Mouse (Mus musculus) adrenal gland, postnatal 14 days (tissue): ENCODE measurements around the gene Nop9. TPM values are rescaled to one million over a fixed set of nuclear protein-coding genes. Genes with fewer than 3 reads are reported as not detected.

Experiments
- DNase-seq: peaks from one replicate; pipeline ENCODE4 v3.0.0; 2021; ENCODE audit warnings: mixed read lengths
- total RNA-seq: library from RNA; stranded (reverse); gene quantifications from 2 replicates; pipeline ENCODE4 v1.2.3, GENCODE M21; 2021

Gene Nop9
- total RNA-seq, 1 experiment from 2014 or later: 15.9 TPM

- no peak for DNase-seq
Measured at GRCm38 (mm10) chr14:55769087-55769703, 23.7 kb downstream of the Nop9 start.

DNA sequence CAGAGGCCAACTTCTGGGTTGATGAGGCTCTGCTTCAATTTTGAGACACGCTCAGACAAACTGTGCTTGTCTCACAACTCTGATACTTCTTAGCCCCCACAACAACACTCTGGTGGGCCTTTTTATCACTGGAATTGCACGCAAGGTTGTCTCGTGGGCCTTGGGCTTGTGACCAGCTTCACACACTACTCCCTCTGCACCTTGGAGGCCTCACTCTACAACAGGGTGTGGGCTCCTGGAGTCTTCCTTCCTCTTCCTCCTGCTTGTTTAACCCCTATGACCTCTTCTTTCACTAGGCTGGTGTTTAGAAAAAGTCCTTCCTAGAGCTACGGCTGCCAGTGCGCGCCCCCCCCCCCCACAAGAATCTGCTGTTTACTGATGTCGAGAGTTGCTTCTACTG is 31.2 kb downstream of the Nop9 start:
- no peak for DNase-seq

DNA sequence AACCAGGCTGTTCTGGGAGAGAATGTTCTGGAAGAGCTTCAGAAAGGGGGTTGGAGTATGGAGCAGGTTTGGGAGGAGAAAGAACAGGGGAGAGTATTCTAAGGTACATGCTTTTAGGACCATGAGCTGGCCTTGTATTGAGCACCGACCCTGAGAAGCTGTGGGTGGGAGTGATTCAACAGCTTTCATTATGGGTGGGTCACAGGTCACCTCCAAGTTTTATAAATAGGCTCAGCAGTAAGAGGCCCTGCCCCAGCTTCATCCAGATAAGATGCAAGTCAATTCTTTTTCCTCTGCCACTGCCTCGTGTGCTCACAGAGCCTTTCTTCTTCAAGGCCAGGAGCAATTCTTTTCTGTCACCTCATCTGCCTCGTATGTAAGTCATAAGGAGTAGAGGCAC is 31.7 kb downstream of the Nop9 start:
- peak; percentile 2 for DNase-seq

DNA sequence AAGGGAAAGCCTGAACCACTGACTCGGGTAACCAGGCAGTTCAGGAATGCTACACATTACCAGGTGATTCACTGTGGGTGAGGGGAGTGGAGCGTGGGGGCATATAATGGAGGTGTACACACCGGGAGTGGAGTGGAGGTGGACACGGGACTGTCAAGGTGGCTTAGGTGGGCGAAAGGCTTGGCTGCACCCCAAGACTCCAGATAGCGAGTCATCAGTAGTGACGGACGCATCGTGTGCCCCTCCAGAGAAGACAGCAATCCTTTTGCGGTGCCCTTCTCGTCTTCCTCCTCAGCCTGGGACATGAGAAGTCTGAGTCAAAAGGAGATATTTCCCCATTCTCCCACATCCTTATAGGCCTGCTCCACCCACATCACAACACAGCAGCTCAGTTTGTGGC is 32.3 kb downstream of the Nop9 start:
- DNase-seq: peak; percentile 2

GRCm38 (mm10) chr14:55778686-55779085 is 33.2 kb downstream of the Nop9 start:
- DNase-seq: no peak

DNA sequence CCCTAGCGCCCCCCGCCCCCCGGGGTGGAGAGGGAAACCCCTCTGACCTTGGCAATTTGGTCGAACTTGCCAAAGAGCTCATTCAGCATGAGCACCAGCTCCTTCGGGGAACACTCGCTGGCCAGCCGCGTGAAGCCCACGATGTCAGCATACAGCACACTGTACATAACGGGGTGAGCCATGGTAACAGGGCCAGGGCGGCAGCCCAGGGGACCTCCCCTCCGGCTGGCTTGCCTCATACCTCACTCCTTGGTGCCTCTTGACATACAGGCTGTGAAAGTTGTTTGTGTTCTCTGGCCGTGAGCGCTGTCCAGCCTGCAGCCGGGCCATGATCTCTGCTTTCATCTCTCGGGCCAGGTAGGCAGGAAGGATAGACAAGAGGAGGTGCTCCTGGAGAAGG is 34.2 kb downstream of the Nop9 start:
- peak; percentile 7 for DNase-seq

- DNase-seq: peak; percentile 2
Measured at GRCm38 (mm10) chr14:55780736-55781135, 35.2 kb downstream of the Nop9 start.

DNA sequence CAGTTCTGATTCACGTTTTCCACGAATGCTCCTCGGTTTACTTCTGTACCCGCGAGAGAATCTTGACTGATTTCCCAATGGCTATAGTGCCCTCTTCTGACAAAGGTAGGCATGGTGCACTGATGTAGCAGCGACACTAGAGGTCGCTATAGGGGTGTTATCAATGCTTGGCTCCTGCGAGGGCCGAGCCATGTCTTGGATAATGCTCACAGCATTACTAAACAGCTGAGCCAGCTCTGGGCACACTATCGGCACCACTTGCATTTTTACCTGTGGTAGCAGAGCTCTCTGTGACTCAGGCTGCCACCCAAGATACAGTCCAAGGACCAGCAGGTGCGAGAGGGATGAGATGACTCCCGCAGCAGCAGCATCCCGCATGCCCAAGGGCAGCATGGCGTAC is 35.8 kb downstream of the Nop9 start:
- DNase-seq: peak; percentile 82

DNA sequence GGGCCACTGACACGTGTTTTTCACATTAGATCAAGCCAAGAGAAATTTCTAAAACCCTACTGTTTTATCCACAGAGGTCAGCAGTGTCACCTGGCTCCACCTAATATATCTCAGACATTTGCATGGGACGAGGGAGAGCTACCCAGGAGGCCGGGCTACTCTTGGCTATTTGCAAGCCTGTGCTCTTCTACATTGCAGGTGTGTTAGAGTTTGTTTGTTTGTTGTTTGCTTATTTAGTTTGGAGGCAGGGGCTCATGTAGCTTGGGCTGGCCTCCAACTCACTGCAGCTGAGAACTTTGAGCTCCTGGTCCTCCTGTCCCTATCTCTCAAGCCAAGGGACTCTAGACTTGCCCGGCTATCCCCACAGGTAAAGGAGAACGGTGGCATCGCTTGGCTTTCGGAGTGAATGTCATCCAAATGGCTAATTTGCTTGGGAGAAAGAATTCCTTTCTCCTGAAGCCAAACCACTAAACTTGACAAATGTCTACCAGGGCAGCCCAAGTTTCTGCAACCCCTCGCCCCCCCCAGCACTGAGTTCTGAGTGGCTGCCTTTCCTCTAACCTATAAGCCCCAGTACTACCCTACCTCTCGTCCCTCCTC is 37.0 kb downstream of the Nop9 start:
- no peak for DNase-seq

GRCm38 (mm10) chr14:55783171-55783957 is 37.9 kb downstream of the Nop9 start:
- DNase-seq: no peak

DNA sequence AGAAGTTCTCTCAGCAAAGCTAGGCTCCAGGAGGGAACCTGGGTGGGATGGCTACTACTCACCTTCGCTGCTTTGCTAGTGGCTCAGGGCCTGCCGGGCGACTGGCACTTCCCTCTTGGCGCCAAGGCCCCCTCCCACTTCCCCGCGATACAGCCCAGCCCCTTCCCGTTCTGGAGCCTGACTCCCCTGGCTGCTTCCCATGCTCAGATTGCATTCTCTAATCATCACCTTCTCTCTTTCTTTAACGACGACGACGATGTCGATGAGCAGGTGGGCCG is 38.4 kb downstream of the Nop9 start, which contains the start of gene Adcy4:
Adcy4 (minus strand) TSS at position 138 of the 278 bp plus-strand sequence.
- no peak for DNase-seq

DNA sequence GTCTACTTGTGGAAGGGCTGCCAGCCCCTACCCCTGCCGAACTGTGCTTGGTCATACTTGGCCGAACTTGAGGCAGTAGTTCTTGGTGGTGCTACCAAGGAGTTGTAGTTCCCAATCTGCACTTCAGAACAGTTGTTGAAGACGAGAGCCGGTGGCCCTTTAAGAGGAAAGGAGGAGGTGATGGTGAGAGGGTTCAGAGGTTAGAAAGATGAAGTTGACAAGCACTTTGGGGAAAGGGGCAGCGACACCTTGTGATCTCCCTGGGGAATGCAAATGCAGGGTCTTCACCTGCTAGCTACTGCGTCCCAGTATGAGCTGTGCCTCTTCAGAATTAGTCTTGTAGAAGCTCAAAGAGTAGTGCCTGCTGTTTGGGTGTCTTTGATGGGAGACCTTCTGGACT is 39.7 kb downstream of the Nop9 start:
- DNase-seq: no peak

DNA sequence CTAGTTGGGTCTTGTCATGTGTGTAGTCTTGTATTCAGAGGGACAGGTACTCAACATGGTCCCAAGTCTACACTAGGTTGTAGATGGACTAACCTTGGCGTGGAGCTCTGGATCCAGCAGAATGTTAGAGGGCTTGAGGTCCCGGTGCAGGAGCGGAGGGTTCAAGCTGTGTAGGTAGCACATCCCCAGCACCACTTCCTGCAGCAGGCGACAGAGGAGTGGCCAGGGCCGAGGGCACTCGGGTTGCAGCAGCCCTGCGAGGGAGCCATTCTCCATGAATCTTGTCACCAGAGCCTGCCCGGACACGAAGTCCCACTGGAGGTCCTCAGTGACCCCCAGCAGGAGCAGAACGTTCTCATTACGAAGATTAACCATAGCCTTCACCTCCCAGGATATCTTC is 42.2 kb downstream of the Nop9 start:
- no peak for DNase-seq

- peak; percentile 55 for DNase-seq
Measured at GRCm38 (mm10) chr14:55788256-55789050, 43.0 kb downstream of the Nop9 start, which contains the start of gene Ripk3. Ripk3 (minus strand) TSS chr14:55788865.

DNA sequence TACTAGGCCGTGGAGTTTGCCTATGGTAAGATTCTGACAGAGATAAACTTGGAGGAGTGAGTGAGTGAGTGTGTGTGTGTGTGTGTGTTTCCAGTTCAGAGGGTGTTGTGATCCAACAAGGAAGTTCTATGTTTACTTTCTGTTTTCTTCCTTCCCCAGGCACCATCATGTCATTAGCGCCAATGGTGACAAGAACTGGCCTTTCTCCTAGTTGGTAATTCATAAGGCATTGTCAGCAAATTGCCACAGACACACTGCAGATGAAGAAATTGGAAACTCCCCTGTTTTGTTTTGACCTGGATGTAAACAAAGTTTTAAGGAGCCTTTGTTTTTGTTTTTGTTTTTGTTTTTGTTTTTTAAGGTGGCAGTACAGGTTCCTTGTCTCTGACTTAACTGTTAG is 48.0 kb downstream of the Nop9 start:
- DNase-seq: no peak

GRCm38 (mm10) chr14:55793946-55794345 is 48.5 kb downstream of the Nop9 start:
- no peak for DNase-seq

- DNase-seq: no peak
Measured at GRCm38 (mm10) chr14:55795380-55796163, 50.1 kb downstream of the Nop9 start.

Other genes starting within 250 kb of the Nop9 start
- 0.45 TPM in 1 of 2 replicates, not detected in the other for gene Cpne6, start 235.2 kb upstream of the Nop9 start, total RNA-seq
- gene Nrl, start 220.7 kb upstream of the Nop9 start, total RNA-seq: not detected in 2 replicates
- 35.1 and 42.8 TPM in 2 replicates for gene Pck2, start 205.4 kb upstream of the Nop9 start, total RNA-seq
- 99.9 and 118 TPM in 2 replicates for gene Dcaf11, start 185.7 kb upstream of the Nop9 start, total RNA-seq
- gene A730061H03Rik, start 185.3 kb upstream of the Nop9 start, total RNA-seq: 1.2 TPM in 1 of 2 replicates, not detected in the other
- 0.79 and 2.1 TPM in 2 replicates for gene Fitm1, start 170.1 kb upstream of the Nop9 start, total RNA-seq
- 316 and 330 TPM in 2 replicates for gene Psme1, start 167.6 kb upstream of the Nop9 start, total RNA-seq
- 37.5 and 45.2 TPM in 2 replicates for gene Emc9, start 160.4 kb upstream of the Nop9 start, total RNA-seq
- gene Psme2, start 154.6 kb upstream of the Nop9 start, total RNA-seq: 349 and 376 TPM in 2 replicates
- gene Rnf31, start 154.0 kb upstream of the Nop9 start, total RNA-seq: 24.8 and 37.7 TPM in 2 replicates
- 12.9 and 16.7 TPM in 2 replicates for gene Irf9, start 142.1 kb upstream of the Nop9 start, total RNA-seq
- 4.4 and 6.9 TPM in 2 replicates for gene Rec8, start 127.7 kb upstream of the Nop9 start, total RNA-seq
- gene Ipo4, start 109.7 kb upstream of the Nop9 start, total RNA-seq: 78.2 and 105 TPM in 2 replicates
- gene Gm49378, start 107.8 kb upstream of the Nop9 start, total RNA-seq: 2.4 and 3.9 TPM in 2 replicates
- 68.4 and 78.5 TPM in 2 replicates for gene Tm9sf1, start 101.9 kb upstream of the Nop9 start, total RNA-seq
- gene Tssk4, start 95.5 kb upstream of the Nop9 start, total RNA-seq: 1.9 and 3.1 TPM in 2 replicates
- gene Mdp1, start 85.2 kb upstream of the Nop9 start, total RNA-seq: 50.4 and 60.3 TPM in 2 replicates
- gene Gmpr2, start 73.8 kb upstream of the Nop9 start, total RNA-seq: 24.0 and 25.8 TPM in 2 replicates
- gene Nedd8, start 73.6 kb upstream of the Nop9 start, total RNA-seq: 297 and 307 TPM in 2 replicates
- gene Tinf2, start 63.9 kb upstream of the Nop9 start, total RNA-seq: 26.1 and 27.4 TPM in 2 replicates
- gene Tgm1, start 31.8 kb upstream of the Nop9 start, total RNA-seq: 0.74 and 2.3 TPM in 2 replicates
- 19.5 and 21.1 TPM in 2 replicates for gene Rabggta, start 23.4 kb upstream of the Nop9 start, total RNA-seq
- gene Dhrs1, start within 50 bp of the Nop9 start, total RNA-seq: 81.5 and 93.6 TPM in 2 replicates
- gene Cideb, start 12.8 kb downstream of the Nop9 start, total RNA-seq: 1.7 and 22.1 TPM in 2 replicates
- 0.11 and 0.37 TPM in 2 replicates for gene Ltb4r2, start 15.7 kb downstream of the Nop9 start, total RNA-seq
- gene Ltb4r1, start 20.3 kb downstream of the Nop9 start, total RNA-seq: 0.48 and 0.71 TPM in 2 replicates
- 14.3 and 17.3 TPM in 2 replicates for gene Adcy4, start 38.4 kb downstream of the Nop9 start, total RNA-seq
- 5.2 and 7.8 TPM in 2 replicates for gene Ripk3, start 43.2 kb downstream of the Nop9 start, total RNA-seq
- gene Nfatc4, start 77.5 kb downstream of the Nop9 start, total RNA-seq: 23.8 and 31.2 TPM in 2 replicates
- gene Nynrin, start 108.3 kb downstream of the Nop9 start, total RNA-seq: 14.1 and 18.8 TPM in 2 replicates
- 0.11 and 0.34 TPM in 2 replicates for gene Cbln3, start 138.7 kb downstream of the Nop9 start, total RNA-seq
- 19.2 and 23.8 TPM in 2 replicates for gene Khnyn, start 139.3 kb downstream of the Nop9 start, total RNA-seq
- 83.3 and 100 TPM in 2 replicates for gene Sdr39u1, start 154.6 kb downstream of the Nop9 start, total RNA-seq
- 4.3 and 5.9 TPM in 2 replicates for gene Cma1, start 199.0 kb downstream of the Nop9 start, total RNA-seq
- gene Cma2, start 205.3 kb downstream of the Nop9 start, total RNA-seq: 0.70 TPM in 1 of 2 replicates, not detected in the other